Mouse (Mus musculus) layer of hippocampus, postnatal 36 days (tissue): ENCODE results near the gene Ptpn18. TPM values are rescaled to one million over a fixed set of nuclear protein-coding genes. Genes with fewer than 3 reads are reported as not detected.
A peak's percentile ranks its signal among the peaks of the same experiment; 100 is the strongest.

ENCODE experiments used
- DNase-seq, 2 experiments: peaks; one replicate each; pipeline ENCODE4 v3.0.0; 2022
- total RNA-seq, 2 experiments: library from RNA; stranded (reverse); gene quantifications; 2 replicates each; pipeline ENCODE4 v1.2.3; 2021

Gene Ptpn18
- total RNA-seq, 2 experiments from 2014 or later = 5.0 to 5.7 TPM

GRCm38 (mm10) chr1:34465445-34465844, 5.9 kb downstream of the Ptpn18 start:
- no peak for DNase-seq

GRCm38 (mm10) chr1:34468051-34468450, 8.5 kb downstream of the Ptpn18 start:
- DNase-seq = no peak

- no peak for DNase-seq
These were observed 8.9 kb downstream of the Ptpn18 start for GRCm38 (mm10) chr1:34468500-34468899.

- no peak for DNase-seq
These were observed 10.2 kb downstream of the Ptpn18 start for GRCm38 (mm10) chr1:34469801-34470200.

- no peak for DNase-seq
These were observed 13.1 kb downstream of the Ptpn18 start for GRCm38 (mm10) chr1:34472427-34473300.

GRCm38 (mm10) chr1:34478891-34479655, 19.5 kb downstream of the Ptpn18 start:
- DNase-seq = no peak

- DNase-seq = no peak
These were observed 21.2 kb downstream of the Ptpn18 start for GRCm38 (mm10) chr1:34480801-34481200.

- no peak for DNase-seq
These were observed 22.5 kb downstream of the Ptpn18 start for GRCm38 (mm10) chr1:34481920-34482669.

- DNase-seq = no peak
These were observed 24.9 kb downstream of the Ptpn18 start for GRCm38 (mm10) chr1:34484470-34484869.

- DNase-seq = peak; percentile 29 to 40
These were observed 26.1 kb downstream of the Ptpn18 start for GRCm38 (mm10) chr1:34485461-34486188.

- no peak for DNase-seq
These were observed 27.8 kb downstream of the Ptpn18 start for GRCm38 (mm10) chr1:34487383-34487782.

- DNase-seq = no peak
These were observed 30.4 kb downstream of the Ptpn18 start for GRCm38 (mm10) chr1:34489852-34490541.

GRCm38 (mm10) chr1:34491480-34491879, 31.9 kb downstream of the Ptpn18 start:
- no peak for DNase-seq

- no peak for DNase-seq
These were observed 43.4 kb downstream of the Ptpn18 start for GRCm38 (mm10) chr1:34502991-34503390.

- no peak for DNase-seq
These were observed 45.7 kb downstream of the Ptpn18 start for GRCm38 (mm10) chr1:34505307-34505706.

- DNase-seq = no peak
These were observed 46.5 kb downstream of the Ptpn18 start for GRCm38 (mm10) chr1:34505970-34506551.

GRCm38 (mm10) chr1:34507986-34508385, 48.4 kb downstream of the Ptpn18 start:
- no peak for DNase-seq

- DNase-seq = peak in 1 of 2 experiments; percentile 15
These were observed 51.0 kb downstream of the Ptpn18 start for GRCm38 (mm10) chr1:34510575-34510981.

- peak; percentile 44 to 56 for DNase-seq
These were observed 51.5 kb downstream of the Ptpn18 start for GRCm38 (mm10) chr1:34511027-34511426.

- DNase-seq = no peak
These were observed 53.5 kb downstream of the Ptpn18 start for GRCm38 (mm10) chr1:34513068-34513467.

- no peak for DNase-seq
These were observed 57.0 kb downstream of the Ptpn18 start for GRCm38 (mm10) chr1:34516595-34516994.
